Mouse (Mus musculus) bone marrow, adult 2 months (tissue): ENCODE measurements around the gene Gm27027. TPM values are rescaled to one million over a fixed set of nuclear protein-coding genes. Genes with fewer than 3 reads are reported as not detected.

Source experiments
- H3K27ac ChIP-seq: fragments of 200-500 bp; 2 replicates; pipeline ENCODE4 v1.5.1; 2012; ENCODE audit warnings: low read depth, mild to moderate bottlenecking, control low read depth, inconsistent platforms, low read length; ENCODE audit not compliant: control insufficient read depth, poor library complexity, insufficient read depth
- H3K4me1 ChIP-seq: fragments of 200-500 bp; 2 replicates; pipeline ENCODE4 v1.6.1; 2011; ENCODE audit warnings: low read length; ENCODE audit not compliant: control insufficient read depth, insufficient read depth
- H3K4me3 ChIP-seq: fragments of 200-500 bp; replicated peaks from 2 replicates; pipeline ENCODE3; 2011; ENCODE audit warnings: mild to moderate bottlenecking, low read depth, low read length, control low read depth; ENCODE audit not compliant: control insufficient read depth
- CTCF ChIP-seq: fragments of 200-500 bp; IDR thresholded peaks from 2 replicates; pipeline ENCODE4 v1.5.1; 2011; ENCODE audit warnings: low read length, control low read depth; ENCODE audit not compliant: control insufficient read depth, insufficient read depth
- POLR2A ChIP-seq: fragments of 200-500 bp; IDR thresholded peaks from 2 replicates; pipeline ENCODE4 v1.6.1; 2011; ENCODE audit warnings: low read depth, mild to moderate bottlenecking, control low read depth, low read length, borderline replicate concordance; ENCODE audit not compliant: control insufficient read depth
- WGBS: fragments of 180-500 bp; shearing (Covaris S2); methylation state at CpG from one replicate; pipeline ENCODE4 v1.1.7; 2018; 5-methylcytosine and 5-hydroxymethylcytosine counted together
- polyA plus RNA-seq: library from polyadenylated mRNA; stranded (reverse); fragments of >200 nt; gene quantifications from 2 replicates; pipeline ENCODE4 v1.2.4, GENCODE M21; 2011; ENCODE audit warnings: low replicate concordance; ENCODE audit not compliant: missing spikeins, insufficient read depth, insufficient read length

Gene Gm27027
- polyA plus RNA-seq, 1 experiment = not detected

GRCm38 (mm10) chr2:93982457-93983235 is 13.5 kb downstream of the Gm27027 start:
- H3K4me3 ChIP-seq = no peak overlapping the region
- TF ChIP-seq CTCF (no peak), POLR2A (no peak)
- H3K27ac ChIP-seq = no peak overlapping the region
- H3K4me1 ChIP-seq = no peaks in the 10 kb centered on the region
- 81% methylated on average over 4 of the region's 4 CpGs for WGBS

DNA sequence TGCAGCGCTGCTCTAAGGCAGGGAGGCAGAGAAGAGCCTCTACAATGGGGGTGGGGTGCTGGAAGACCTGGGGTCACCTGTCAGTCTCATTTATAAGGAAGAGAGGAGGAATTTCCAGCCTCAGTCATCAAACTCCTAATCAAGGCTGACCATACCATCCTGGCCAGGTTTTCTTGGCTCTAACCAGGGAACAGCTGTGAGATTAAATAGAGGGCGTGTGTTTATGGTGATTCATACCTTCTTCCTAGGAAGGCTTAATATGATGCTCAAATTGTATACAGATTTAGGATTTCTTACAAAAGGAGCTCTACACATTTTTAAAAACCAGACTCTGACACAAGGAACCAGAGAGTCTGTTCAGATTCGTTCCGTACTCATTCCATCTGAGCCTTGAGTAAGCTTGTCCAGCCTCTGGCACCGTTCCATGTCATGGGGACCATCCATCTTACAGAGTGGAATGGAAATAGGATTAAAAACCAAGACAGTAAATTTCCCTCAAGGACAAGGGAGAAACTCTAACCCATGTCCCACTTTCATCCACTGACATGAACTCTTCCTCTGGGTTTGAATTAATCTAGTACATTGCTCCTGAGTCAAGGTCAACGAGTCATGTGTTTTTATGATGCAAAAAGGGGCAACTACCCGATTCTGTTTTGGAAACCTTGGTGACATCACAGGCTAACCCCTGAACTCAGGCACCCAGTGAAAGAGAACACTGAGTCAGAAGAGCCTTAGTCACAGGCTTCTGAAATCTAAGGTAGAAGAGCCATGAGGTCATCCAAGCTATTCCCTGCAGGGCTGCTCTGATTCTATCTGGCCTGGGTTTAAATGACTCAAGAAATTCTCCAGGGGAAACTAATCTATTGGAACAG is 16.7 kb downstream of the Gm27027 start:
- Histone ChIP-seq H3K27ac (no peak overlapping the region), H3K4me3 (no peak overlapping the region), H3K4me1 (no peaks in the 10 kb centered on the region)
- TF ChIP-seq CTCF (no peak), POLR2A (no peak)
- WGBS = 86% methylated on average over 7 of the region's 7 CpGs

- H3K4me1 ChIP-seq = no peaks in the 10 kb centered on the region
- 7% methylated on average over 37 of the region's 37 CpGs for WGBS
- no peak overlapping the region for H3K4me3 ChIP-seq
- TF ChIP-seq POLR2A = no peak
- no peak for TF ChIP-seq CTCF
- no peak overlapping the region for H3K27ac ChIP-seq
Measured at GRCm38 (mm10) chr2:93976436-93977252, 19.5 kb downstream of the Gm27027 start.

DNA sequence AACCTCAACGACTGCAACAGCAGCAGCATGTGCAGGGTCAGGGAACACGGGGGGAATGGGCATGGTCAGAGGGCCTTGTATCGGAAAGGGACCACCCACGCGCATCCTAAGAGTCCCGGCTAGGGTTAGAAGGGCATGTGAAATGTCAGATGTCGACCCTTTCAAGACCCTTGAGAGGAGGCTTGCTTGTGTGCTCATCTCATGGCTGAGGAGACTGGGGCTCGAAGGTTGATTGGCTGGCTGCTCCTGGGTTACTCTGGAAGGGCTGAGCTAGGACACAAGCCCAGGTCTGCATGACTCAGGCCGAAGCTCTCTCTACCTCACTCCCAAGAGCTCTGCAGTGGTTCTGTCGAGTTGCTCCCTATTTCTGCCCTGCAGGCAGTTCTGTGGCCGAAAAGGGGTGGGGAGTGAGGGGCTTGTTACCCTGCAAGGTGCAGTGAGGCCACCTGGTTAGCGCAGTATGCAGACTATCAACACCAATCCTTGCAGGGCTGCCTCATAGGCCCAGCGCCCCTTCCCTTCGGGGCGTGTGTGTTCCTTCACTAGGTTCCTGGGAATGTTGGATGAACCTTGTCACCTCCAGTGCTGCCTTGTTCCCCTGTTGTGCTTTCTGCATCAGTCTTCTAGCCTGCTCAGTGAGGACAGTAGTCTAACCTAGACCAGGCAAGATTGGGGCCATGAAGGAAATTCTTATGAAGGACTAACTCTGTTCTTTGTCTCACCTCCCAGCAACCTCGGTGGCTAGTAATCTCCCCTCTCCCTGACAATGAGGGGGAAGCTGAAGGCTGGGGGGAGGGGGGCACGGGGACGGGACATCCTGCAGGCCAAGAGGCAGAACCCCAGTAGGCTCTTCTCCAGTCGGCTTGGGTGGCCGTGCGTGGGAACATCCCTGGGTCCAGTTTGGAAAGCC is 20.4 kb downstream of the Gm27027 start:
- Histone ChIP-seq H3K4me3 (no peak overlapping the region), H3K27ac (no peak overlapping the region), H3K4me1 (no peaks in the 10 kb centered on the region)
- TF ChIP-seq CTCF (no peak), POLR2A (no peak)
- 50% methylated on average over 21 of the region's 21 CpGs for WGBS

GRCm38 (mm10) chr2:93975041-93975440 is 21.1 kb downstream of the Gm27027 start:
- H3K27ac ChIP-seq = no peak overlapping the region
- H3K4me3 ChIP-seq = no peak overlapping the region
- TF ChIP-seq POLR2A = no peak
- no peak for TF ChIP-seq CTCF
- no peaks in the 10 kb centered on the region for H3K4me1 ChIP-seq
- 81% methylated on average over 7 of the region's 7 CpGs for WGBS

- WGBS = 76% methylated on average over 3 of the region's 3 CpGs
- H3K4me3 ChIP-seq = no peak overlapping the region
- H3K4me1 ChIP-seq = no peaks in the 10 kb centered on the region
- no peak overlapping the region for H3K27ac ChIP-seq
- TF ChIP-seq CTCF = no peak
- TF ChIP-seq POLR2A = no peak
Measured at GRCm38 (mm10) chr2:93971647-93972046, 24.5 kb downstream of the Gm27027 start.

- H3K4me3 ChIP-seq = no peak overlapping the region
- 73% methylated on average over 7 of the region's 7 CpGs for whole genome bisulfite sequencing
- no peaks in the 10 kb centered on the region for H3K4me1 ChIP-seq
- no peak overlapping the region for H3K27ac ChIP-seq
- TF ChIP-seq POLR2A (no peak), CTCF (no peak)
Measured at GRCm38 (mm10) chr2:93964494-93965160, 31.5 kb downstream of the Gm27027 start.
